Mouse (Mus musculus): Measurements from ENCODE around the gene Unc13b. TPM values are rescaled to one million over a fixed set of nuclear protein-coding genes. Genes with fewer than 3 reads are reported as not detected.

The Unc13b gene
- polyA plus RNA-seq, 1 experiment from 2014 or later: 1.5 TPM

DNA sequence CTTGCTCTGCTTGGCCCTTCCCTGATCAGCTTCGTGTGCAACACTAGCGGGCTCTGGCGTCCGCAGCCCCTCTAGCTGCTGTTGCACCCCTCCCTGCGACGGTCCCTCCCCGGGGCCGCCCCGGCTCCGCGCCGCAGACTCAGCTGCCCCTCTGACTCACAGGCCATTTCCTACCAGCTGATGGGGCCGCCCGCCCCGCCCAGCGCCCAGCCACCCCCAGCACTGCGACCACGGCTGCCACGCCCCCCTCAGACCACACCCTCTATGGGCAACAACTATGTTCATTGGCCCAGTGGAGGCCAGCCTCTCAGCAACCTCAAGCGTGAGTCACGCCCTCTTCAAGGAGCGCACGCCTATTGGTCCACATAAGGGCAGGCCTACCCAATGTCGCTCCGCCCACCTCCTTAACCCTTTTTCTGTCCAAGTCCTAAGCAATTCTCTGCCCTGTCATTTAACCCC, 18.6 kb upstream of the Unc13b start:
- Histone ChIP-seq H3K36me3 (ENCODE audit: control insufficient read depth, insufficient read depth) (peaks cover 16% of the 10 kb centered on the region; the same call in 1 of the 2 replicates), H3K9me3 (ENCODE audit: control insufficient read depth) (no peaks in the 10 kb centered on the region), H3K4me3 (ENCODE audit: low read depth, low read length) (peak overlapping the region; percentile 61), H3K9ac (ENCODE audit: low read depth, low read length) (peak overlapping the region; percentile 73), H3K27ac (ENCODE audit: low read depth, low read length) (peak overlapping the region; percentile 78), H3K4me2 (replicated peaks; ENCODE audit: low read depth) (peak overlapping the region; percentile 91), H3K4me1 (replicated peaks; ENCODE audit: control insufficient read depth, insufficient read depth, low read length) (peaks cover 7% of the 10 kb centered on the region), H3K27me3 (replicated peaks; ENCODE audit: control insufficient read depth, insufficient read depth, low read length) (no peaks in the 10 kb centered on the region)
- peak; percentile 19; the same call in 1 of the 2 replicates for TF ChIP-seq CTCF (IDR thresholded peaks at IDR 0.05; ENCODE audit: low read depth)
- ATAC-seq: peak; percentile 97
- under 1% methylated on average over 25 of the region's 25 CpGs for WGBS

DNA sequence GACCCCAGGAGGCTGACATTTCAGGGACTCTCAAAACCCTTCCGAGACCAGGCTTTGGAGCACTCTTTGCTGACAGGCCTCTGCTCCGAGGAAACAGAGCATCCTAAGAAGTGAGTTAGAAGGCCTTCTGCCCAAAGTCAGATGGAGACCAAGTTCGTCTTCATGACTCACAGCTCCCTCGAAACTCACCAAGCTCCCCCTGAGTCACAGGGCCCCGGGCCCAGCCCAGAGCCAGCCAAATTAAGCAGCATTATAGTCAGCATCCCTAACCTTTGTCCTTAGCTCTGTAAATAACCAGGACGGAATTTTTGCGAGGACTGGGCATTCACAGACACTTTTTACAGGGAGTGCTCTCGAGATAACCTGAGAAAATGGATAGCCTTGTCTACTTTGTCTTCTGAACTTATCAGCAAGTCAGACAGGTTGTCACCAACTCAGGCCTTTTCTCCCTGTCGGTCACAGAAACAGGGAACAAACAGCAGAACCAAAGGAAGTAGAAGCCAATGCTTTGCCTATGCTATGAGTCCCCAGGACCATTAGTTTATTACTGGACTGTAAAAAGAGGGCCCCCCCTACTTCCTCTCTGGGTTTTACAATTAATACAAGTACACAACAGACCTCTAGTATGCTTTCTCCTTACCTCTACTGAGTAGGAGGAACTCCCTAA, 17.7 kb upstream of the Unc13b start:
- Histone ChIP-seq H3K9ac (ENCODE audit: low read depth, low read length) (no peak overlapping the region), H3K9me3 (ENCODE audit: control insufficient read depth) (no peaks in the 10 kb centered on the region), H3K4me3 (ENCODE audit: low read depth, low read length) (no peak overlapping the region), H3K4me2 (replicated peaks; ENCODE audit: low read depth) (no peak overlapping the region), H3K27ac (ENCODE audit: low read depth, low read length) (no peak overlapping the region), H3K4me1 (replicated peaks; ENCODE audit: control insufficient read depth, insufficient read depth, low read length) (peaks cover 8% of the 10 kb centered on the region), H3K36me3 (ENCODE audit: control insufficient read depth, insufficient read depth) (peaks cover 8% of the 10 kb centered on the region; the same call in 1 of the 2 replicates), H3K27me3 (replicated peaks; ENCODE audit: control insufficient read depth, insufficient read depth, low read length) (no peaks in the 10 kb centered on the region)
- WGBS: 67% methylated on average over 9 of the region's 9 CpGs
- TF ChIP-seq CTCF (IDR thresholded peaks at IDR 0.05; ENCODE audit: low read depth): no peak
- no peak for ATAC-seq

DNA sequence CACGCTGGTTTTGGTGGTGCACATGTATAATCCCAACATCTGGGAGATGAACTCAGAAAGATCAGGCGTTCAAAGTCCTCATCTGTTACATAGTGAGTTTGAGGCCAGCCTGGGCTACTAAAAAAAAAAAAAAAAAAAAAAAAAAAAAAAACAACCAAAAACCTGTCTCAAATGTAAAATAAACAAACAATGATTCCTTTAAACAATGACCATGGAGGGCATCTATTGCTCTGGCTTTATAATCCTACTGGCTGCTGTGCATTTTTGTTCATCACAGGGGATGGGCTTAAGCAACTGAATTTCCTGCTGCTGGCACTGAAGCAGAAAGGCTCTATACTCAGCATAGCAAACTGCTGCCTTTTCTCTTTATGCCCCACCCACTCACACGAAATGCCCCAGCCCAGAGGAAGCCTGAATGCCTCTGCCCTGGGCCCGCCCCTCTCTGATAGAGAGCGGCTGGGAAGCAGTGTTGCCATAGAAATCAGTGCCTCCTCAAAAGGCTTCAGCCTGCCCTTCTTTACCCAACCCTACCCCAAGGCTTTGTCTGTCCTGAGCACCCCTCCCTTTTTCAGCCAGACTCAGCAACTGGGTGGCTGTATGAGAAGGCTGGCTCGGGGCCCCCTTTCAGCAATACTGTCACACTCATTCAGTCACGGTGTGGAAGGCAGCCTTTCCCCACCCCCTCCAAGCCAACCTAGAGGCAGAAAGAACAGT, 15.0 kb upstream of the Unc13b start:
- Histone ChIP-seq H3K4me3 (ENCODE audit: low read depth, low read length) (no peak overlapping the region), H3K4me1 (replicated peaks; ENCODE audit: control insufficient read depth, insufficient read depth, low read length) (peaks cover 8% of the 10 kb centered on the region), H3K27ac (ENCODE audit: low read depth, low read length) (peak overlapping the region; percentile 67; the same call in 1 of the 2 replicates), H3K4me2 (replicated peaks; ENCODE audit: low read depth) (peak overlapping the region; percentile 88), H3K9ac (ENCODE audit: low read depth, low read length) (no peak overlapping the region), H3K9me3 (ENCODE audit: control insufficient read depth) (no peaks in the 10 kb centered on the region), H3K27me3 (replicated peaks; ENCODE audit: control insufficient read depth, insufficient read depth, low read length) (no peaks in the 10 kb centered on the region), H3K36me3 (ENCODE audit: control insufficient read depth, insufficient read depth) (no peaks in the 10 kb centered on the region)
- no peak for ATAC-seq
- 18% methylated on average over 7 of the region's 7 CpGs for WGBS
- TF ChIP-seq CTCF (IDR thresholded peaks at IDR 0.05; ENCODE audit: low read depth): no peak

DNA sequence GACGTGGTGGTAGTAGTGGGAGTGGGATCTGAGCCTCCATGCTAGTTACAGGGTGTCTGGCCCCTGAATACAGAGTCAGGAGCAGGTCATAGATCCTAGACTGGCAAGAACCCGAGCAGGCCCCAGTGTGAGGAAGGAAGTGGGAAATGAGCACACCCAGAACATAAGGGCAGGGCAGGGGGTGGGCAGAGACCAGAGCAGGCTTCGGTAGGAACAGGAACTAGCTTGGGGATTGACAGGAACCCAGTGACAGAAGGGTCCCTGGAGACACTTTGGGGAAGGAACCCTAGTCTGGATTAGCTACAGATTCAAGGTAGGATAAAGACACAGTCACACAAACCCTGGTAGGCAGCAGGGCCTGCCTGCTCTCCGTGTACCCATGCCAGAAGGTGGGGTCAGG, 14.1 kb upstream of the Unc13b start:
- no peak for TF ChIP-seq CTCF (IDR thresholded peaks at IDR 0.05; ENCODE audit: low read depth)
- Histone ChIP-seq H3K4me2 (replicated peaks; ENCODE audit: low read depth) (peak overlapping the region; percentile 88), H3K4me3 (ENCODE audit: low read depth, low read length) (peak overlapping the region; percentile 49), H3K27me3 (replicated peaks; ENCODE audit: control insufficient read depth, insufficient read depth, low read length) (no peaks in the 10 kb centered on the region), H3K27ac (ENCODE audit: low read depth, low read length) (peak overlapping the region; percentile 67), H3K36me3 (ENCODE audit: control insufficient read depth, insufficient read depth) (no peaks in the 10 kb centered on the region), H3K4me1 (replicated peaks; ENCODE audit: control insufficient read depth, insufficient read depth, low read length) (peaks cover 8% of the 10 kb centered on the region; the same call in 1 of the 2 replicates), H3K9ac (ENCODE audit: low read depth, low read length) (no peak overlapping the region), H3K9me3 (ENCODE audit: control insufficient read depth) (no peaks in the 10 kb centered on the region)
- 19% methylated on average over 4 of the region's 4 CpGs for WGBS
- ATAC-seq: no peak

DNA sequence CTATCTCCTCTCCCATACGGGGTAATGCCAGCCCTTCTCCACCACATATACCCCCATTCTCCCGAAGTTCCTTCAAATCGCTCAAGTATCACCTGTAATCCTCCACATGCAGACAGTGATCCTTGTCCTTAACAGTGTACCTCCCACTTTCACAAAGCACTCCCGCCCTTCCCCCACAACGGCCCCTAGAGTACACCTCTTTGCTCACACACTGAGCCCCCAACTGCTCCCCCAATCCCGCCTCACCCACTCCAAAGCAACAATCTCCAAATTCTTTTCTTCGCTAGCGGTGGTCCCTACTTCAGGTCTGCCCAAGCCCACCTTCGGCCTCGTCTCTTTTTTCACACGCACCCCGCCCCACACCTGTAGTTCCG, 13.5 kb upstream of the Unc13b start:
- Histone ChIP-seq H3K4me1 (replicated peaks; ENCODE audit: control insufficient read depth, insufficient read depth, low read length) (peaks cover 8% of the 10 kb centered on the region; the same call in 1 of the 2 replicates), H3K27me3 (replicated peaks; ENCODE audit: control insufficient read depth, insufficient read depth, low read length) (no peaks in the 10 kb centered on the region), H3K36me3 (ENCODE audit: control insufficient read depth, insufficient read depth) (no peaks in the 10 kb centered on the region), H3K4me2 (replicated peaks; ENCODE audit: low read depth) (peak overlapping the region; percentile 88), H3K9ac (ENCODE audit: low read depth, low read length) (peak overlapping the region; percentile 8; the same call in 1 of the 2 replicates), H3K27ac (ENCODE audit: low read depth, low read length) (peak overlapping the region; percentile 67), H3K4me3 (ENCODE audit: low read depth, low read length) (peak overlapping the region; percentile 49), H3K9me3 (ENCODE audit: control insufficient read depth) (no peaks in the 10 kb centered on the region)
- ATAC-seq: peak; percentile 3; the same call in 1 of the 2 replicates
- 5% methylated on average over 13 of the region's 13 CpGs for WGBS
- no peak for TF ChIP-seq CTCF (IDR thresholded peaks at IDR 0.05; ENCODE audit: low read depth)

DNA sequence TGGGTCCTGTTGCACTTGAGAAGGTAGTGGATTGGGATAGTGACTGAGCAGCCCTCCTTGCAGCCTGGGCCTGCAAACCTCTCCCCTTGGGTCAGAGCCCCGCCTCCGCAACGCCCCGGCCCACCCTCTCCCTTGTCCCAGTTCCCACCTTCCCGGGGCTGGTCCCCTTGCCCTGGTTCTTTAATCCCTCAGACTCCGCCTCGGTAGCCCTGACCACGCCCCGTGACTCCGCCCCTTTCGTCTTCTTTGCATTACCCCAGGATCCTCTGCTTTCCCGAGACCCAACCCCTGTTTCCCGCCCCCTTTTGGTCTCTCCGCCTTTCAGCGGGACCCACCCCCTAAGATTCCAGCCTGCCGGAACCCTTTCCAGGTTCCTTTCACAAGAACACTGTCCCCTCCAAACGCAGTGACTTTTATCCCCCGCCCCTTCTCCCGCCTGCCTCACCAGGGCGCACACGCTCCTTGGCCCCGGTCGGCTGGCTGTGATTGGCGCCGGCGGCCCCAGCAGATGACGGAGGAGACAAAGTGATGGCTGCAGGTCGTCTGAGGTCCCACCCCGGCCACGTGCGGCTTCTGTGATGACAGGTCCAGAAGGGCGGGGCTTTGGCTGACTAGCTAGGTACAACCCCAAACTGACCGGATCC, 13.0 kb upstream of the Unc13b start, which contains the start of gene Fam214b:
TSS of gene Fam214b (minus strand) at position 562 of the 644 bp plus-strand sequence.
- no peak; the same call in 1 of the 2 replicates for TF ChIP-seq CTCF (IDR thresholded peaks at IDR 0.05; ENCODE audit: low read depth)
- Histone ChIP-seq H3K9me3 (ENCODE audit: control insufficient read depth) (no peaks in the 10 kb centered on the region), H3K4me1 (replicated peaks; ENCODE audit: control insufficient read depth, insufficient read depth, low read length) (peaks cover 8% of the 10 kb centered on the region; the same call in 1 of the 2 replicates), H3K9ac (ENCODE audit: low read depth, low read length) (peak within 1 kb of the TSS; percentile 8; the same call in 1 of the 2 replicates), H3K4me3 (ENCODE audit: low read depth, low read length) (peak within 1 kb of the TSS; percentile 49), H3K36me3 (ENCODE audit: control insufficient read depth, insufficient read depth) (no peaks in the 10 kb centered on the region), H3K27me3 (replicated peaks; ENCODE audit: control insufficient read depth, insufficient read depth, low read length) (no peaks in the 10 kb centered on the region), H3K27ac (ENCODE audit: low read depth, low read length) (peak within 1 kb of the TSS; percentile 67), H3K4me2 (replicated peaks; ENCODE audit: low read depth) (peak within 1 kb of the TSS; percentile 88)
- under 1% methylated on average over 33 of the region's 33 CpGs for WGBS
- ATAC-seq: peak; percentile 90

Measured in intestine, postnatal 0 days (tissue).